Mouse (Mus musculus) frontal cortex, postnatal 10 days (tissue): Measurements from ENCODE around the gene Gm8994.
A peak's percentile ranks its signal among the peaks of the same experiment; 100 is the strongest.
"Not testable (repeated sequence)": the region's sequence is repeated elsewhere in the genome, so short reads cannot be mapped to it uniquely, and the experiment has no call there.

ENCODE experiments used
- DNase-seq, 2 experiments: peaks; one replicate each; pipeline ENCODE4 v3.0.0; 2022; ENCODE audit warnings: low spot score in 2 of 2, mixed read lengths in 1 of 2

The Gm8994 gene

GRCm38 (mm10) chr6:136327239-136327638 is at the start of gene Gm8994:
Gene Gm8994, plus strand, starts transcription at chr6:136327539.
- DNase-seq = not testable (repeated sequence)

- no peak for DNase-seq
Measured at GRCm38 (mm10) chr6:136277685-136278084, 49.7 kb upstream of the Gm8994 start.

GRCm38 (mm10) chr6:136284565-136284964 is 42.8 kb upstream of the Gm8994 start:
- DNase-seq = no peak

GRCm38 (mm10) chr6:136286180-136286579 is 41.2 kb upstream of the Gm8994 start:
- DNase-seq = no peak

GRCm38 (mm10) chr6:136286589-136286988 is 40.8 kb upstream of the Gm8994 start:
- no peak for DNase-seq

- DNase-seq = no peak
Measured at GRCm38 (mm10) chr6:136291424-136291823, 35.9 kb upstream of the Gm8994 start.

- DNase-seq = no peak
Measured at GRCm38 (mm10) chr6:136291951-136292714, 35.2 kb upstream of the Gm8994 start.

- DNase-seq = no peak
Measured at GRCm38 (mm10) chr6:136293700-136294099, 33.6 kb upstream of the Gm8994 start.

GRCm38 (mm10) chr6:136295821-136296220 is 31.5 kb upstream of the Gm8994 start:
- DNase-seq = no peak

GRCm38 (mm10) chr6:136296251-136296650 is 31.1 kb upstream of the Gm8994 start:
- DNase-seq = no peak

GRCm38 (mm10) chr6:136303514-136303913 is 23.8 kb upstream of the Gm8994 start:
- no peak for DNase-seq

GRCm38 (mm10) chr6:136304369-136304988 is 22.9 kb upstream of the Gm8994 start:
- DNase-seq = peak in 1 of 2 experiments; percentile 57

GRCm38 (mm10) chr6:136309487-136309886 is 17.9 kb upstream of the Gm8994 start:
- no peak for DNase-seq

GRCm38 (mm10) chr6:136328416-136328815 is 1.1 kb downstream of the Gm8994 start:
- DNase-seq = not testable (repeated sequence)

GRCm38 (mm10) chr6:136340669-136341068 is 13.3 kb downstream of the Gm8994 start:
- no peak for DNase-seq

GRCm38 (mm10) chr6:136341093-136341492 is 13.8 kb downstream of the Gm8994 start:
- no peak for DNase-seq

- no peak for DNase-seq
Measured at GRCm38 (mm10) chr6:136343868-136344267, 16.5 kb downstream of the Gm8994 start.

GRCm38 (mm10) chr6:136345034-136345433 is 17.7 kb downstream of the Gm8994 start:
- no peak for DNase-seq

GRCm38 (mm10) chr6:136345641-136346040 is 18.3 kb downstream of the Gm8994 start:
- no peak for DNase-seq

GRCm38 (mm10) chr6:136347053-136347452 is 19.7 kb downstream of the Gm8994 start:
- no peak for DNase-seq

- no peak for DNase-seq
Measured at GRCm38 (mm10) chr6:136347631-136348030, 20.3 kb downstream of the Gm8994 start.

GRCm38 (mm10) chr6:136353399-136354184 is 26.3 kb downstream of the Gm8994 start:
- DNase-seq = peak; percentile 69 to 84
